Mouse (Mus musculus): ENCODE results near the gene Tpi1.

DNA sequence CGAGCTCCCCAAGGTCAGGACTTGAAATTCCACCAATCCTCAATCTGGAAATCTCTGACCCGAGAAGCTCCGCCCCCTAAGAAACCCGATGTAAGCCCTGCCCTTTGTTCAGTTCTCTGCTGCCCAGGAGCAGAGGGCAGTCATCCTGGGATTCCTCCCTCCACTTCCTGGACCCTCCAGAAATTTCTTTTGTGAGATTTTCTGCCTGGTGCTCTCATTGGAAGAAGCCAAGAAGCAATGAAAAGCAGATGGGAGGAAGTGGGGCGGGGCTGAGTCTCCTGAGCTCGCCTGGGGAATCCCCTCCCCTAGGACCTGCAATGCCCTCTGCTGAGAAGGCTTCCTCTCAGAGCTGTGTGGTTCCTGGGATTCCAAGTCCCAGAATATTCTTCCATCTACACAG is 31.7 kb downstream of the Tpi1 start:
- TF ChIP-seq CHD1 (IDR thresholded peaks at IDR 0.05; ENCODE audit: low read depth, low read length) (no peak), BHLHE40 (IDR thresholded peaks at IDR 0.05; ENCODE audit: borderline replicate concordance, low read depth, low read length) (no peak), GABPA (IDR thresholded peaks at IDR 0.05; ENCODE audit: low read depth, low read length) (no peak), POLR2A (IDR thresholded peaks at IDR 0.05; ENCODE audit: control insufficient read depth in 1 of 2, insufficient read depth in 1 of 2, low read depth in 1 of 2, low read length in 2 of 2, poor library complexity in 1 of 2) (no peak), POLR2AphosphoS2 (IDR thresholded peaks at IDR 0.05; ENCODE audit: low read length) (no peak), CTCF (IDR thresholded peaks at IDR 0.05 in 2 of 3, conservative IDR thresholded peaks at IDR 0.05 in 1 of 3; ENCODE audit: control insufficient read depth in 1 of 3, insufficient read depth in 1 of 3, low read depth in 2 of 3, low read length in 3 of 3, poor library complexity in 1 of 3, severe bottlenecking in 1 of 3) (no peak), GATA1 (IDR thresholded peaks at IDR 0.05; ENCODE audit: low read depth, low read length) (no peak), CHD2 (IDR thresholded peaks at IDR 0.05; ENCODE audit: low read length) (no peak), SIN3A (IDR thresholded peaks at IDR 0.05; ENCODE audit: low read length) (no peak)
